Mouse (Mus musculus) kidney, adult 2 months (tissue): ENCODE data around the gene Ski. TPM values are rescaled to one million over a fixed set of nuclear protein-coding genes. Genes with fewer than 3 reads are reported as not detected.

ENCODE experiments used
- DNase-seq: peaks from one replicate; pipeline ENCODE4 v3.0.0; 2021
- H3K27ac ChIP-seq: fragments of 200-500 bp; 2 replicates; pipeline ENCODE4 v1.5.1; 2012; ENCODE audit warnings: low read depth, low read length, control low read depth, inconsistent platforms; ENCODE audit not compliant: insufficient read depth
- H3K27me3 ChIP-seq: fragments of 200-500 bp; replicated peaks from 2 replicates; pipeline ENCODE4 v1.6.1; 2012; ENCODE audit warnings: mild to moderate bottlenecking, moderate library complexity, low read length, inconsistent platforms; ENCODE audit not compliant: control insufficient read depth, insufficient read depth
- H3K36me3 ChIP-seq: fragments of 200-500 bp; 2 replicates; pipeline ENCODE4 v1.6.1; 2012; ENCODE audit warnings: mild to moderate bottlenecking, moderate library complexity, low read length, inconsistent platforms; ENCODE audit not compliant: control insufficient read depth, insufficient read depth
- H3K4me1 ChIP-seq: fragments of 200-500 bp; 2 replicates; pipeline ENCODE4 v1.6.1; 2011; ENCODE audit warnings: low read length; ENCODE audit not compliant: control insufficient read depth, insufficient read depth
- H3K4me3 ChIP-seq: fragments of 200-500 bp; 2 replicates; pipeline ENCODE4 v1.5.1; 2011; ENCODE audit warnings: mild to moderate bottlenecking, low read depth, low read length, control low read depth; ENCODE audit not compliant: insufficient read depth
- CTCF ChIP-seq: fragments of 200-500 bp; conservative IDR thresholded peaks from 2 replicates; pipeline ENCODE4 v1.5.1; 2011; ENCODE audit warnings: low read depth, mild to moderate bottlenecking, control low read depth, low read length, moderate library complexity, mixed read lengths; ENCODE audit not compliant: insufficient read depth, insufficient read length
- POLR2A ChIP-seq: fragments of 200-500 bp; IDR thresholded peaks from one replicate; pipeline ENCODE4 v1.6.1; 2011; ENCODE audit warnings: low read depth, low read length, control low read depth
- WGBS: fragments of 180-500 bp; shearing (Covaris S2); methylation state at CpG from one replicate; pipeline ENCODE4 v1.1.7; 2018; 5-methylcytosine and 5-hydroxymethylcytosine counted together
- polyA plus RNA-seq: library from polyadenylated mRNA; depleted of rRNA; stranded (reverse); fragments of >200 nt; gene quantifications from 2 replicates; pipeline ENCODE4 v1.2.3, GENCODE M21; 2012

The Ski gene
- polyA plus RNA-seq, 1 experiment = 40.4 TPM

GRCm38 (mm10) chr4:155234371-155235310 lies 12.2 kb upstream of the Ski start:
- H3K4me1 ChIP-seq = peaks cover 49% of the 10 kb centered on the region
- H3K27me3 ChIP-seq = no peaks in the 10 kb centered on the region
- no peak overlapping the region for H3K4me3 ChIP-seq
- TF ChIP-seq CTCF (no peak), POLR2A (no peak)
- WGBS = 16% methylated on average over 8 of the region's 8 CpGs
- H3K36me3 ChIP-seq = no peaks in the 10 kb centered on the region
- peak; percentile 82 for DNase-seq
- H3K27ac ChIP-seq = peak overlapping the region; percentile 97

- 6% methylated on average over 10 of the region's 10 CpGs for WGBS
- H3K36me3 ChIP-seq = no peaks in the 10 kb centered on the region
- no peak overlapping the region for H3K4me3 ChIP-seq
- peak overlapping the region; percentile 97 for H3K27ac ChIP-seq
- TF ChIP-seq CTCF (no peak), POLR2A (no peak)
- peak; percentile 81 for DNase-seq
- peaks cover 46% of the 10 kb centered on the region for H3K4me1 ChIP-seq
- no peaks in the 10 kb centered on the region for H3K27me3 ChIP-seq
These were observed 11.5 kb upstream of the Ski start for GRCm38 (mm10) chr4:155233878-155234277.

- Histone ChIP-seq H3K4me1 (peaks cover 6% of the 10 kb centered on the region), H3K4me3 (no peak overlapping the region), H3K27ac (no peak overlapping the region), H3K27me3 (no peaks in the 10 kb centered on the region), H3K36me3 (no peaks in the 10 kb centered on the region)
- WGBS = 56% methylated on average over 5 of the region's 5 CpGs
- TF ChIP-seq CTCF (no peak), POLR2A (no peak)
- DNase-seq = peak; percentile 77
These were observed 6.1 kb upstream of the Ski start for GRCm38 (mm10) chr4:155228461-155228860.

- Histone ChIP-seq H3K4me3 (no peak overlapping the region), H3K27me3 (no peaks in the 10 kb centered on the region), H3K27ac (no peak overlapping the region), H3K4me1 (peaks cover 5% of the 10 kb centered on the region; the same call in 1 of the 2 replicates), H3K36me3 (no peaks in the 10 kb centered on the region)
- WGBS = 83% methylated on average over 4 of the region's 4 CpGs
- DNase-seq = no peak
- TF ChIP-seq POLR2A (no peak), CTCF (no peak)
These were observed 5.6 kb upstream of the Ski start for GRCm38 (mm10) chr4:155227986-155228385.

DNA sequence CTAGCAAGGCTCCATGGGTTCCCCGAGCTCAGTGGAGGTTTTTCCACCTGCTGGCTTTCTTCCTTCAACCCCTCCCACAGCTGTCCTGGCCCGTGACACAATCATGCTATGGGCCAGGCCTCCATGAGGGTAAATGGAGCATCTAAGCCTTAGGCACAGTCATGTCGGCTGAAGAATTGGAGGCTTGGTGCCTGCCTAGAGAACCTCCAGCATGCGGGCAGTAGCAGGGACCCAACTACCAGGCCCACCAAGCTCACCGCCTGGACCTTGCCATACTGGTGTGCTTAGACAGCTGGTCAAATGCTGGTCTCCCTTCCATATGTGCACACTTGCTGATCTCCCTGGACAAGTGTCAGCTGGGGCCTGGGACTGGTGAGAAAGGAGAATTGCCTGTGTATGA lies 3.5 kb upstream of the Ski start:
- TF ChIP-seq CTCF = no peak
- no peak for TF ChIP-seq POLR2A
- DNase-seq = no peak
- Histone ChIP-seq H3K4me3 (no peak overlapping the region), H3K4me1 (peaks cover 10% of the 10 kb centered on the region; the same call in 1 of the 2 replicates), H3K36me3 (no peaks in the 10 kb centered on the region), H3K27ac (no peak overlapping the region), H3K27me3 (no peaks in the 10 kb centered on the region)
- WGBS = 94% methylated on average over 5 of the region's 5 CpGs

- H3K27me3 ChIP-seq = no peaks in the 10 kb centered on the region
- 35% methylated on average over 20 of the region's 20 CpGs for WGBS
- DNase-seq = no peak
- TF ChIP-seq POLR2A (no peak), CTCF (no peak)
- peaks cover 28% of the 10 kb centered on the region for H3K4me1 ChIP-seq
- H3K4me3 ChIP-seq = peak overlapping the region; percentile 64
- peak overlapping the region; percentile 99 for H3K27ac ChIP-seq
- H3K36me3 ChIP-seq = no peaks in the 10 kb centered on the region
These were observed 1.5 kb upstream of the Ski start for GRCm38 (mm10) chr4:155223594-155224528.
